Mouse (Mus musculus) heart, postnatal 25 days (tissue): ENCODE data around the gene Ly6g5c. TPM values are rescaled to one million over a fixed set of nuclear protein-coding genes. Genes with fewer than 3 reads are reported as not detected.
A peak's percentile ranks its signal among the peaks of the same experiment; 100 is the strongest.

ENCODE experiments used
- DNase-seq: peaks from one replicate; pipeline ENCODE4 v3.0.0; 2022; ENCODE audit warnings: low spot score
- intact Hi-C: fragments of 180-260 bp; cut with DNase I; formaldehyde crosslinking; loops from one replicate; pipeline ENCODE4 v1.15.1; 2025
- total RNA-seq, 2 experiments: library from RNA; stranded (reverse); gene quantifications; 2 replicates each; pipeline ENCODE4 v1.2.3; 2021

The Ly6g5c gene
- total RNA-seq, 2 experiments from 2014 or later = not detected

- DNase-seq = no peak
- intact Hi-C loops = no loop called here
Observed at GRCm38 (mm10) chr17:35132174-35132560, 24.1 kb downstream of the Ly6g5c start.

- intact Hi-C loops = no loop called here
- no peak for DNase-seq
Observed at GRCm38 (mm10) chr17:35133517-35133916, 25.4 kb downstream of the Ly6g5c start.

- intact Hi-C loops = no loop called here
- DNase-seq = peak; percentile 91
Observed at GRCm38 (mm10) chr17:35134801-35135590, 26.9 kb downstream of the Ly6g5c start, which contains the start of gene Bag6. Bag6 (plus strand) TSS chr17:35135178.

- intact Hi-C loops = no loop called here
- no peak for DNase-seq
Observed at GRCm38 (mm10) chr17:35135591-35136320, 27.7 kb downstream of the Ly6g5c start.

GRCm38 (mm10) chr17:35139269-35139668 lies 31.2 kb downstream of the Ly6g5c start:
- no peak for DNase-seq
- intact Hi-C loops = loop anchor here (2.0 kb wide), 1 partner anchor 24 kb away; no protein-coding TSS in a partner anchor

- intact Hi-C loops = no loop called here
Observed at GRCm38 (mm10) chr17:35140490-35140996, 32.5 kb downstream of the Ly6g5c start.

GRCm38 (mm10) chr17:35141971-35142370 lies 33.9 kb downstream of the Ly6g5c start:
- intact Hi-C loops = no loop called here
- no peak for DNase-seq

More at GRCm38 (mm10) chr17:35140490-35140996, 32.5 kb downstream of the Ly6g5c start:
- no peak for DNase-seq

- DNase-seq = no peak
Observed at GRCm38 (mm10) chr17:35146139-35146538, 38.1 kb downstream of the Ly6g5c start.

GRCm38 (mm10) chr17:35147348-35147747 lies 39.3 kb downstream of the Ly6g5c start:
- no peak for DNase-seq

More at GRCm38 (mm10) chr17:35146139-35146538, 38.1 kb downstream of the Ly6g5c start:
- intact Hi-C loops = no loop called here

GRCm38 (mm10) chr17:35147922-35148639 lies 40.0 kb downstream of the Ly6g5c start:
- DNase-seq = no peak
- intact Hi-C loops = no loop called here

More at GRCm38 (mm10) chr17:35147348-35147747, 39.3 kb downstream of the Ly6g5c start:
- intact Hi-C loops = no loop called here

GRCm38 (mm10) chr17:35152121-35152520 lies 44.0 kb downstream of the Ly6g5c start:
- no peak for DNase-seq
- intact Hi-C loops = no loop called here

- DNase-seq = no peak
- intact Hi-C loops = no loop called here
Observed at GRCm38 (mm10) chr17:35153077-35153476, 45.0 kb downstream of the Ly6g5c start.

GRCm38 (mm10) chr17:35153931-35154330 lies 45.9 kb downstream of the Ly6g5c start:
- DNase-seq = no peak
- intact Hi-C loops = no loop called here

GRCm38 (mm10) chr17:35154616-35155015 lies 46.5 kb downstream of the Ly6g5c start:
- no peak for DNase-seq
- intact Hi-C loops = no loop called here

GRCm38 (mm10) chr17:35155451-35155850 lies 47.4 kb downstream of the Ly6g5c start:
- intact Hi-C loops = no loop called here
- no peak for DNase-seq

GRCm38 (mm10) chr17:35156461-35157200 lies 48.6 kb downstream of the Ly6g5c start:
- DNase-seq = no peak
- intact Hi-C loops = no loop called here

- intact Hi-C loops = no loop called here
- DNase-seq = no peak
Observed at GRCm38 (mm10) chr17:35157254-35157653, 49.2 kb downstream of the Ly6g5c start.

- intact Hi-C loops = no loop called here
- DNase-seq = no peak
Observed at GRCm38 (mm10) chr17:35157661-35158175, 49.6 kb downstream of the Ly6g5c start.
